Mouse (Mus musculus) forelimb bud, embryonic 11.5 days (tissue): ENCODE measurements around the gene Slc35e2.
A peak's percentile ranks its signal among the peaks of the same experiment; 100 is the strongest.
"Not testable (repeated sequence)": the region's sequence is repeated elsewhere in the genome, so short reads cannot be mapped to it uniquely, and the experiment has no call there.

Source experiments
- DNase-seq: peaks from one replicate; pipeline ENCODE4 v3.0.0-alpha.2; 2012; ENCODE audit warnings: low read depth, low spot score

The Slc35e2 gene

DNA sequence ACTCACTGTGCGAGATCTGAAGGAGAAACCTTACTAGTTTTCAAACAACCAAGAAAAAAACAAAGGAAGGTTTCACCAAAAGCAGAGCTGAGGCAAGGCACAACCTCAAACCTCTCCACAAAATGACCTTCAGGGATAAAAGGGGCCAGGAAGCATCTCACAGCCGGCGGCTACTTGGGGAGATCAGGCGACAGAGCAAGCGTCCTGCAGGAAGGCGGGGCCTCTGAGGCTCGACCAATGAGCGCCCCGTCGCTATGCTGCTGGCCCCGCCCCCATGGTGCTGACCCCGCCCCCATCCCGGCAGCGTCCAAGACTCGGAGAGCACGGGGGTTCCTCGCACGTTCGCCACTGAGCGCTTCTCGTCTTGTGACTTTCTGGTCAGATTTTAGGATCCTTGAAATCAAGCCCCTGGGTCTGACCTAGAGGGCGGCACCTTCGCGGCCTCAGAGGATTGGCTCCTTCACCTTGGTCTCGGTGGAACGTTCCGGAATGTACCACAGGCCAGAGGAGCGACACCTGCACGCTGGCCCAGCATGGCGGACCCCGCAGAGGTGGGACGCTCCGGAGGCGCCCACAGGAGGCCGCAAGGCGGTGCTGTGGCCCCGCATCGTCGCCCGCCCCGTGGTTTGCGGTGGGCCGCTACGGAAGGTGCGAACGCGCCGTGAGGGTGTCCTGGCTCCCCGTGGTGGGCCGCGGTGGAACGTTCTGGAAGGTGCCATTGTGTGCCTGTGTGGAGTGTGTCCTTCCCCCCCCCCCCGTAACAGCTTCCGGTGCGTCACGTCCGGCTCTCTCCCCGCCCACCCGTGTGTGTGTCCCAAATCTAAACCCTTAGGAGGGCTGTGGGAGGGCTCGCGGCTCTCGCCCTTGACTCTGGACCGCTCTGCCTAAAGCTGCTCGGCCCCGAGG lies at the start of gene Slc35e2:
TSS of gene Slc35e2 (plus strand) at position 326 of the 906 bp plus-strand sequence.
- peak; percentile 88 for DNase-seq

DNA sequence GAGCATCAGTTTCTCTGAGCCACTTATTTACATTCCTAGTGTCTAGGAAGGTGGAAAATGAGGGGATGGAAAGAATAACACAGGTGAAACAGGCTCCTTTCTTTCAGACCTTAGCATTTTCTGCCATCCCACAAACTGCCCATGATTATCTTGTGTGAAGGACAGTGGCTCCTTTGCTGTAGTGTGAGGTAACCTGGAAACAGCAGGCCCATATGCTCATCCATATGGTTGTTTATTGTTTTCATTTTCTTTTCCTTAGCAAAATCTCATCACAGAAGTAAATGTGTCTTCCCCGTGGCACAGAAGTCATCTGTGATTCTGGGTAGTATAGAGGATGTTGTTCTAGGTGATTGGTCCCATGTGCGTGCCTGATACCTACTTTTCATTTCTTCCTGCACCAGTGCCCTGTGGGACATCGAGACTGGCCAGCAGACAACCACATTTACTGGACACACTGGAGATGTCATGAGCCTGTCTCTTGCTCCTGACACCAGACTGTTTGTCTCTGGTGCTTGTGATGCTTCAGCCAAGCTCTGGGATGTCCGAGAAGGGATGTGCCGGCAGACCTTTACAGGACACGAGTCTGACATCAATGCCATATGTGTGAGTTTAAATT lies 48.2 kb upstream of the Slc35e2 start:
- DNase-seq = no peak

DNA sequence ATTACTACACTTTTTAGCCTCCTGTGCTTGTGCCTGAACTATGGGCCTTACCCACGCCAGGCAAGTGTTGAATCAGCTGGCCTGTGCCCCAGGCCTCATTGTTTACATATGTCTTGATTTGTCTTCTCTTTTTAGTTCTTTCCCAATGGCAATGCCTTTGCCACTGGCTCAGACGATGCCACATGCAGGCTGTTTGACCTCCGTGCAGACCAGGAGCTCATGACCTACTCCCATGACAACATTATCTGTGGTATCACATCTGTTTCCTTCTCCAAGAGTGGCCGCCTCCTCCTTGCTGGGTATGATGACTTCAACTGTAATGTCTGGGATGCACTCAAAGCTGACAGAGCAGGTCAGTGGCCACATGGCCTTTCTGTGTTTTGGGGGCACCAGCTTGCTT lies 46.3 kb upstream of the Slc35e2 start:
- no peak for DNase-seq

DNA sequence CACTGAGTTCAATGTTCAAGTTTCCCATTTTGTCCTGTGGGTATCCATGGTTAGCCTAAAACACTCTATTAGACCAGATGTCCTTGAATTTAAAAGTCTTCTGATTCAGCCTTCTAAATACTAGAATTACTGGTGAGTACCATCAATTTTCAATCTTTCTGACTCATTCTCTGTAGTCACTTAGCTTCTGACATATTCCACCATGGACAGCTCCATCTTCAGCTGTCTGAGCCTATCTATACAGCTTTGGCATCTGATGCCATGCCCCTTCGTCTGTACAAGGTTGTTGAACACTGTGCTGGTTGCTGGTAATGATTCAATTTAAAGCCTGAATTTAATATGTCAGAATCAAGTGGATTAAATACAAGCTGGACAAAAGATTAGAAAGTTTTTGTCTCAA lies 45.8 kb upstream of the Slc35e2 start:
- DNase-seq = no peak

DNA sequence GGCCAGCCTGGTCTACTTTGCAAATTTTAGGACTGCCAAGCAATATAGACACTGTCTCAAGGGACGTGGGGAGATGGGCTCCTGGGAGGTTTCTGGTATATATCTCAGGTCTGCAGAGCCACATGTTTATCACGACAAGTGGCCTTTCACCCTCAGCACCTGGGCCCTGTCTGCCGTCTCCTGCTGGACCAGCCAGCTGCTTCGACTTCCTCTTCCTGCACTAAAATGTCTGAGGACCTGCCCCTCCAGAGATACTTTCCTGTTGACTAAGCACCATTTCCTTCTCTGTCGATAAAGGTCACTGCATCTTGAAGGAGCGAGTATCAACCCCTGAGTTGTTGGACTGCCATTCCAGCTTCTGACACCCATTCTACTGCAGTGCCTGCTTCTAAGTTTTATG lies 41.8 kb upstream of the Slc35e2 start:
- DNase-seq = no peak

DNA sequence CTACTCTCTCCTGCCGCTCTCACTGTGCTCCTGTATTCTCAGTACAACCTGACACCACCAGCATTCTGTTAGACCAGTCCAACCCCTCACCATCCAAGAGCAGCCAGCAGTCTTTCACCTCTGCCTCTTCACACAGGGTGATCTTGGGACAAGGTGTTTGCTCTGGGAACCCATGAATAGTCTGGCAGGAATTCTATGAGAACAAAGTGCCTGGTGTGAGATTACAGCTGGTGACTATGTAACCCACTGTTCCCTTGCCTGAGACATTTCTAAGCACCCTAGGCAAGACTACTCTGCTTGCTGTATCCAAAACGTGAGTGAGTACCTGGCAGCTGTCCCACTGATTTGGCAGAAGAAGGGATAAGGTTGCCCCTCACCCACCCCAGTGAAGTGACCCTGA lies 40.3 kb upstream of the Slc35e2 start:
- DNase-seq = no peak

DNA sequence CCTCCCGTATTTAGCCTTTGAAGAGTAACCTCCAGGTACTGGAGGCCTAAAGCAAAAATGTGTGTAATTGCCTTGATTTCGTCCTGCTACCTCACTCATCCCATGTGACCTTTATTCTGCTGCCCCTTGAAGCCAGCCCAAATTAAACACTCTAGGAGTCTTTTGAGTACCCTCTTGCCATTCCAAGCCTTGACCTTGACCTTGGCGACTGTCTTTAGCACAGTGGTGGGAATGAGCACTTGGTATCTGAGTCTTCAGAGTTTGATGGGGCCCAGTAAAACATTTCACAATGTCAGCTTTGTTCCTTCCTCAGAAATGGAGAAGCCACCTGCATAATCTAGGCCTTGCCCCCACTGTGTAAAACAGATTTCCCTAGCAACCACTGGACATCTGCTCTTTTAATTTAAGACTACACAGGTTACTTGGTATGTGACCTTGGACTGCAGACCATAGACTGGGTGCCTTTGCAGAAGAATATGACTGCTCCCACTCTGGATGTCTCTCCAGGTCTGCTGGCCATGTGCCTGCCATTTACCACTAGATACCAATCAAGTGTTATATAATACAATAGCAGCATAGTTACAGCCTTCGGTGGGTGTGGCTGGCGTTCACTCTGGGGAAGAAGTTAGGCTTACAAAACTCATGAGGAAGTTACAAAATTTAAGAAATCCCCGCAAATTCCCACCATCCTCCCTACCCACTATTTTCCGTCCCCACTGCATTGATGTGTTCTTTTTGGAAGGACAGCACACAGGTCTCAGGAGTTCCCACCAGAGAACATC lies 39.4 kb upstream of the Slc35e2 start, which contains the start of gene Nadk:
TSS of gene Nadk (plus strand) at position 718 of the 782 bp plus-strand sequence.
- no peak for DNase-seq

DNA sequence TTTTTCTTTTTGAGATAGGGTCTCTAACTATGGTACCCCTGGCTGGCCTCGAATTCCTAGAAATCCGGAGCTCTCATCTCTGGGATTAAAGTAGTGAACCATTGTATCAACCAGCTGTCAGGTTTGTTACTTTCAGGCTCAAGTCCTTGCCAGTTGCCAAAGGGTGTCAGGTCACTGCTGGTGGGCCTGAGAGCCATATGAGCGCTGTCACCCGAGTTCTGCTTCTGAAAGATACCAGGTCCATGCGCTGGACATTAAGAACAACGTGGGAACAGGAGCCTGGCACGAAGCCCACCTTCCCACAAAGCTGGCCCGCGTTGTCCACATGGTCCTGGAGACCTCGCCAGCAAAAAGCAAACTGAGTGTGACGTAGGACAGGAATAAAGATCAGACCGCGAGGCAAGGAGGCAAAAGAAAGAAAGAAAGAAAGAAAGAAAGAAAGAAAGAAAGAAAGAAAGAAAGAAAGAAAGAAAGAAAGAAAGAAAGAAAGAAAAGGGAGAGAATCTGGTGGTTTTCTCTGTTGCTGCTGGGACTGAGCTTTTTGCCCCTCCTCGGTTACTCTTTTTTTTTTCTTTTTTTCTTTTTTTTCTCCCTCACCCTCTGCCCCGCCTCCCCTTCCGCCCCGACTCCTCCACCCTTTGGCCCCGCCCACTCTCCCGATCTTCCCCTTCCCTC lies 38.4 kb upstream of the Slc35e2 start:
- peak; percentile 43 for DNase-seq

DNA sequence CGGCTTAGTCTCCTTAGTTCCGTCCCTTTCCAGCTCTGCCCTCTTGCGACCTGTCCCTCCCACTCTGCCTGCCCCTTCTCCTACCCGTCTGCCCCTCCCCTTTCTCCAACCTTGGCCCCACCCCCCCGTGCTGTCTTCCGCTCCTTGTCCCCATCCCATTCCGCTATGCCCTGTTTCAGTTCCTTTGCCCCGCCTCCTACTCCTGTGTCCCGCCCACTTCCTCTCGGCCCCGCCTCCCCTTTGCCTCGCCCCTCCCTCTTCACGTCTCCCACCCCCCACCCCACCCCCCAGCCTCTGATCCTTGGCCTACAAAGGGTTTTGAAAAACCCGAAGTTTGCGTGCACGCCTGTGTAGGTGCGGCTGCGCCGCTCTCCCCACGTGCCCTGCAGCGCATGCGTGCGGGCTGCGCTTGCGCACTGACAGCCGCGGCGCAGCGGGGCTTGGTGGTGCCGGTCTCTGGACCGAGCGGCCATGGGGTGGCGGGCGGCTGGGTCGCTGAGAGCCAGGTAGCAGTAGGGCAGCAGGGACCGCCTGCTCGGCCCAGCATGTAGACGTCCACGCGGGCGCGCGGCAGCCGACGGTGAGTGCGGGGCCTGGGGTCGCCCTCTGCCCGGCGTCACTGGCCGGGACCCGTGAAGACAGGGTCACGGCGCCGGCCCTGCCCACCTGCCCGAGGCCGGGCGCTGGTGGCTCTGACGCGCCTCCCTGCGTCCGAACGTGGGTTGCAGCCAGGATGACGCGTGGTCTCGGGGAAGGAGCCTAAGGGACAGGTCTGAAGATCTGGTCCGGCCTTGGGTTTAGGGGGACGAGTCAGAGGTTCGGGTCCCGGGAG lies 37.6 kb upstream of the Slc35e2 start:
- DNase-seq = peak; percentile 98

DNA sequence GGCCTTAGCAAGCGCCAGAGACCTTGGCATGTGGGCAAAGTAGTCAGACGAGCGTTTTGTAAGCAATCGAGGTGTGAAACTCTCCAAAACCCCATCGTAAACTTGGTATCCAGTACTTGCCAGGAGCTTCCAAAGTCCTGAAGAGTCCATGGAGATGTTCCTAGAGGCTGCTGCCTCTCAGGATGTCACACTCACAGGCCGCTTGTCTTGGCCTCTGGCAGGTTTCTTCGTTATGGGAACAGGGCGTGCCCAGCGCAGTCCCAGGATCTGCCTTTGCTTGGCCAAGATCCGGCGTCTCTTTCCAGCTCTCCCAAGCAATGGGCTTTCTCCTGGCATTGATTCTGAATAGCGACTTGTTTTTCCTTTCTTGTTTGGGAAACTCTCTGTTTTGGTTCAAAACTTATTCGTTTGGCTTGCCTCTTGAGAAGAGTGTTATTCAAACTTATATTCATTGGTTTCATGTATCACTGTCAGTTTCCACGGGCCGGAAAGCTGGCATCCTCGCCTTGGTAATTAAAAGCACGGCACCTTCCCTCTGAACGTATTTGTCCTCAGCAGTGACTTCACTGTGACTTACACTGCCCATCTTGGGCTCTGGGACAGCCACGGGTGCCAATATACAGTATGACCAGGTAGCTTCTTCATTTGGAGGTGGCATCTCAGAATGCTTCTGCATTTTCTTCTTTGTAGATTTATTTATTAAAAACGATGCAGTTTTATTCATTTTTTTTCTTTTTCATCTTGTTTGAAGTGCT lies 36.7 kb upstream of the Slc35e2 start:
- DNase-seq = peak; percentile 16

DNA sequence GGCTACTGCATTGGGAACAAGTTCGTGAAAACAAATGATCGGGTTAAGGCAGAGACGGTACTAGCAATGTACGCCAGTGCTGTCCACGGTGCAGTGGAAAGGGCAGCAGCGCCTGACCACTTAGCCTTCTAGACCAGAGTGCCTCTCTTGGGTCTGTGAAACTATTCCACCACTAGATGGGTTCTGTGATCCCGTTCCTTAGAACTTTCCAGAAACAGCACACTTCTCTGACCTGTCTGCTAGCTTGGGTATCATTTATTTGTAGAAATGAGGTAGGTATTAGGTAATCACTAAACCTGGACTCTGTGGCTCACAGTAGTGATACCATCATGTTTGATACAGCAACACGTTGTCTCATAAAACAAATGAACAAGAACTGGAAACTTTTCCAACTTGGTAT lies 34.7 kb upstream of the Slc35e2 start:
- DNase-seq = no peak

DNA sequence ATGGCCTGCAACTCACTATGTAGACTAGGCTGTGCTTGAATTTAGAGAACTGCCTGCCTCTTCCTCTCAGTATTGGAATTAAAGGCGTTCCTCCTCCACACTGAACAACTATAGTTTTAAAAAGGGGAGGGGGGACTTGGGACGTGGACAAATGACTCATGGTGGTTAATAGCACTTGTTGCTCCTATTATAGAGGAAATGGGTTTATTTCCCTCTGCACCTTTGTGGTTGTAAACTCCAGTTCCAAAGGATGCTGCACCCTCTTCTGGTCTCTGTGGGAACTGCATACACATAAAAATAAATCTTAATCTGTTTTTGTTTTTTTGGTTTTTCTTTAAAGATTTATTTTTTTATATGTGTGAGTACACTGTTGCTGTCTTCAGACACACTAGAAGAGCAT lies 33.0 kb upstream of the Slc35e2 start:
- DNase-seq = peak; percentile 31

DNA sequence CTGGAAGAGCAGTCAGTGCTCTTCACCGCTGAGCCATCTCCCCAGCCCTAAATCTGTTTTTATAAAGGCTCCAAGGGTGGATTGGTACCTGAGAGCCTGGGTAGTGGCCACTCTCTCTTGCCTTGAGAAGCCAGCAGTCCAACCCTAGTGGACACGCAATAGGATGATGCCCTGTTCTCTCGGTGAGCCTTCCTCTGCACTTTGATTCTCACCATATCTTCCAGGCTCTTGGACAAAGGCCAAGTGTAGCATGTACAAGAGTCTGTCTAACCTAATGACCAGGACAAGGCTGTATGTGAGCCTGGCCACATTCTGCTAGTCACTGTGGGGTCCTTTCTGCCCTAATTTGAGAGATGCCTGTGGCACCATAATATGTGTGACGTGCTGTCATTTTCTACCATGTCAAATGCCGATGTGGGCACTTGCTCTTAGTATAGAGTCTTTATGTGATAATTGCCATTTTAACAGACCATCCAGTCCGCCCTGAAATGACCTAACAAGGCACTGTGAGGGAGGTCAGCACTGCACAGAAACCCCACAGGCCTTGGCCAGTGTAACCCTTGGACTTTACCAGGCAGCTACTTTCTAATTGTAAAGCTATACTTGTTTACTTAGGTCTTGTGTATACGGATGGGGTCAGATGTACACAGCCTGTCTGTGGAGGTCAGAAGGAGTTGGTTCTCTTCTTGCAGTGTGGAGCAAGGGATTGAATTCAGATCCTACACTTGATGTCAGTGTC lies 32.4 kb upstream of the Slc35e2 start:
- no peak for DNase-seq

DNA sequence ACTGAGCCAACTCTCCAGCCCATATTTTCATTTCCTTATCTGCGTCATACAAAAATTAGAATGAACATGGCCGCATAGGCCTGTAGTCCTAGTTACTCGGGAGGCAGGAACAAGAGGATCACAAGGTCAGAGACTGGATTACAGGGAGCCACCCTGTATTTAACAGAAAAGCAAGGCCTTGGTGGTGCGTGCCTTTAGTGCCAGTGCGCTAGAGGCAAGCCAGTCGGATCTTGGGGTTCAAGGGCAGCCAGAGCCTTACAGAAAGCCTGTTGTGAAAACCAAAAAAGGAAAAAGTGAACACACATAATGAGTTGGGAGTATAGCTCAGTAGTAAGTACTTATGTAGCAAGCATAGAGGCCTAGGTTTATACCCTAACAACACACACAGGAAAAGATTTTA lies 31.4 kb upstream of the Slc35e2 start:
- no peak for DNase-seq

DNA sequence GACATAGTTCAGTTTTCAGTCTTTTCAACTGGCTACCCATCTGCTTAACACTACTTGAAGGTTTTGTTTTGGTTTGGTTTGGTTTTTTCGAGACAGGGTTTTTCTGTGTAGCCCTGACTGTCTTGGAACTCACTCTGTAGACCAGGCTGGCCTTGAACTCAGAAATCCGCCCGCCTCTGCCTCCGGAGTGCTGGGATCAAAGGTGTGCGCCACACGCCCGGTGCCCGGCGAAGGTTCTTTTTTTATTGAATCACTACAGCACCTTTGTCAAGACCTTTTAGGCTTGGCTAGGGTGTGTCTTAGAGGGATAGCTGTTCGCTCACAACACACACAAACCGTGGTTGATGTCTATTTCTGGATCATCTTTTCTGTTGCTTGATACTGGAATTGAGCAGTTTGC lies 30.9 kb upstream of the Slc35e2 start:
- DNase-seq = not testable (repeated sequence)

DNA sequence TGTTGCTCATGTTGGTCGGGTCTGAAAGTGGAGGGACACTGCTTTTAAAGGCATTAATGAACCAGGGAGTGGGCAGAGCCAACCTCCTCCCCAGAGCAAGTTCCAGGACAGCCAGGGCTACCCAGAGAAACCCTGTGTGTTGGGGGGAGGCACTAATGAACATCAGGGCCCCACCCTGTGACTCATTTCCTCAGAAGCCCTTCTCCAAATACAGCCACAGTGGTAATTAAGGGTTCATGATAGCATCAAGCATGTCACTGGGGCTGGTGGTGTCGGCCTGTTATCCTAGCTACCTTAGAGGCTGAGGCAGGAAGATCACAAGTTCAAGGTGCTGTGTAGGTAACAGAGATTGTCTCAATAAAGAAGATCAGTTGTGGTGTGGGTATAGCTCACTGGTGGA lies 29.8 kb upstream of the Slc35e2 start:
- no peak for DNase-seq

DNA sequence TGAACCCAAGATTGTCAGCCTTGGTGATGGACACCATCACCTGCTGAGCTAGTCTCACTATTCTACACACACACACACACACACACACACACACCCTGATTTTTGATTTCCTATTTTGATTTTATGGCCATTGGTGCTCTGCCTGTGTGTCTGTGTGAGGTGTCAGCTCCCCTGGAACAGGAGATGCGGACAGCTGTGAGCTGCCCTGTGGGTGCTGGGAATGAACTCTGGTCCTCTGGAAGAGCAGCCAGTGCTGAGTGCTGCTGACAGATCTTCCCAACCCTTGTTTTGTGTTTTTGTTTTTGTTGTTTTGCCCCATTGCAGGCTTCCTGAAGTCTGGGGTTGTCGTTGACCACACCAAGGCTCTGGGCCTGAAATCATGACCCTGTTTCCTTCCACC lies 28.1 kb upstream of the Slc35e2 start:
- DNase-seq = no peak

DNA sequence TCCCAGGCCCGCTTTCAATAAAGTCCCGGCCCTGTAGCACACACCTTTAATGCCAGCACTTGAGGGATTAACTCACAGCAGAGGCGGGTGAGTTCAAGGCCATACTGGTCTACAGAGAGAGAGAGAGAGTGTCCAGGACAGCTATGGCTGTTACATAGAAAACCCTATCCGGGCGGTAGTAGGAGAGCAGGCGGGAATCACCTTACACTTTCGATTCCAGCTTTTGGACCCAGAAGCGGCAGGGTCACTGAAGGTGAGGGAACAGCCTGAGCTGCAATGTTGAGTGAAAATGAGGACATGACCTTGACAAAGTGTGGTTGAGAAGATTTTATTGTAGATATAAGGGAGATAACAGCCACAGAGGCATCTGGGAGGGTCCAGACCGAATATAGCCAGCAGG lies 27.3 kb upstream of the Slc35e2 start:
- no peak for DNase-seq

DNA sequence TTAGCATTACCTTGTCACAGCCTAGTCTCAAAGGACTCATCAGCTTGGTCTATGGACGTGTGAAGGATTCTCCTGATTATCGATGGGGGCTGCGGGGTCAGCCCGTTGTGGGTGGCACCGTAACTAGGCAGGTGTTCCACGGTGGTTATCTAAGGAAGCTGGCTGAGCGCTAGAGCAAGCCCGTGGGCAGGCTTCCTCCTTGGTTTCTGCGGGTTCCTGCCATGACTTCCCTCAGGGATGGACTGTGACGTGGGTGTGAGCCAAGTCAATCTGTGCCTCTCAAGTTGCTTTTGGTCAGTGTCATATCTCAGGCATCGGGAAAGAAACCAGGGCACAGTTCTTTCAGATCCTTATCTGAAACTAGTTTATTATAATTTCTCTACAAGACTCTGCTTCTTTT lies 26.3 kb upstream of the Slc35e2 start:
- no peak for DNase-seq
